In genomic region chr4:119105704-119106103, GRCm38 (mm10) we compare ENCODE assay signal across 8 mouse cellular contexts. TPM values are rescaled to one million over a fixed set of nuclear protein-coding genes. Genes with fewer than 3 reads are reported as not detected.
DNase-seq lines count a peak whose midpoint lies in the region; ATAC-seq and TF ChIP-seq lines count a peak whose summit lies in the region.

No protein-coding gene starts in this region.

- DNase-seq in cerebellum, adult 11-12 months, result peak; percentile 45
- no peak for DNase-seq in cerebellum, postnatal 4 days (ENCODE audit: low spot score in 2 of 2)
- peak; percentile 33 for DNase-seq in gastrocnemius, postnatal 14 days
- DNase-seq in liver, adult 2 months (ENCODE audit: extremely low read depth, low read depth, low spot score), result peak; percentile 43
- peak; percentile 60 to 76 for DNase-seq in spleen, postnatal 4 days (ENCODE audit: low spot score in 2 of 2)

- WGBS in intestine, embryonic 15.5 days, result 1% methylated on average over 18 of the region's 18 CpGs
- 4% methylated on average over 18 of the region's 18 CpGs for WGBS in liver, adult 2 months

- intact Hi-C loops in gastrocnemius, postnatal 14 days (cut with DNase I; ENCODE audit: low total_unique reads), result no loop called here

- TF ChIP-seq POLR2A in liver, adult 2 months (IDR thresholded peaks at IDR 0.05; ENCODE audit: extremely low read depth, insufficient read depth, low read length), result no peak

- no peak for TF ChIP-seq CTCF in liver, adult 2 months (IDR thresholded peaks at IDR 0.05; ENCODE audit: low read depth, low read length)

- H3K4me2 ChIP-seq in intestine, embryonic 15.5 days (replicated peaks), result peak overlapping the region; percentile 64

- H3K79me2 ChIP-seq in liver, adult 2 months (ENCODE audit: control insufficient read depth, insufficient read depth, low read length), result peaks cover 14% of the 10 kb centered on the region; the same call in 1 of the 2 replicates

- H3K4me3 ChIP-seq in intestine, embryonic 15.5 days (replicated peaks), result peak overlapping the region; percentile 24
- H3K4me3 ChIP-seq in liver, adult 2 months (ENCODE audit: insufficient read depth, low read depth, low read length), result peak overlapping the region; percentile 0; the same call in 1 of the 2 replicates

- H3K36me3 ChIP-seq in intestine, embryonic 15.5 days, result no peaks in the 10 kb centered on the region
- H3K36me3 ChIP-seq in liver, adult 2 months (ENCODE audit: control insufficient read depth, insufficient read depth, low read length), result no peaks in the 10 kb centered on the region

- peak overlapping the region; percentile 34; the same call in 1 of the 2 replicates for H3K9ac ChIP-seq in intestine, embryonic 15.5 days
- H3K9ac ChIP-seq in liver, adult 2 months (ENCODE audit: low read depth, low read length), result peak overlapping the region; percentile 31; the same call in 1 of the 2 replicates

- no peaks in the 10 kb centered on the region for H3K9me3 ChIP-seq in intestine, embryonic 15.5 days

- peak; percentile 65 for ATAC-seq in common myeloid progenitor, adult 5-6 weeks (replicated peaks; ENCODE audit: low read depth, poor library complexity, severe bottlenecking)
- peak; percentile 81 for ATAC-seq in intestine, embryonic 15.5 days
- peak; percentile 48 for ATAC-seq in monocyte, adult 5-6 weeks (replicated peaks; ENCODE audit: insufficient number of reproducible peaks, low FRiP score, low TSS enrichment, poor library complexity, severe bottlenecking)

- peaks cover 28% of the 10 kb centered on the region for H3K4me1 ChIP-seq in intestine, embryonic 15.5 days (replicated peaks)
- H3K4me1 ChIP-seq in liver, adult 2 months (ENCODE audit: control insufficient read depth, insufficient read depth, low read length), result peaks cover 4% of the 10 kb centered on the region; the same call in 1 of the 2 replicates

- peak overlapping the region; percentile 84 for H3K27ac ChIP-seq in intestine, embryonic 15.5 days
- no peak overlapping the region for H3K27ac ChIP-seq in liver, adult 2 months (replicated peaks; ENCODE audit: insufficient read depth, low read depth, low read length)

- H3K27me3 ChIP-seq in intestine, embryonic 15.5 days (replicated peaks), result no peaks in the 10 kb centered on the region
- no peaks in the 10 kb centered on the region for H3K27me3 ChIP-seq in liver, adult 2 months (ENCODE audit: control insufficient read depth, insufficient read depth, low read length)

RNA-seq across cellular contexts. Expression of gene Slc2a1, which starts 2.8 kb away (rescaled TPM):
- 6.1 and 7.9 TPM in 2 replicates for total RNA-seq in common myeloid progenitor, adult 5-6 weeks (2017)
- 1 to 10 TPM; 4.8 to 6.6 TPM for total RNA-seq in gastrocnemius, postnatal 14 days (2021)
- 132 and 136 TPM in 2 replicates for polyA plus RNA-seq in intestine, embryonic 15.5 days (2015; fragmentation: Nextera tagmentation; extraction: Ambion mirVana)
- total RNA-seq in liver, adult 2 months (2014; rRNA removed), result 6.9 and 7.3 TPM in 2 replicates
- 11.1 and 17.7 TPM in 2 replicates for polyA plus RNA-seq in liver, adult 2 months (2012; rRNA removed)
- 25.2 to 35.8 TPM (median 30.1 TPM) in 3 replicates for total RNA-seq in monocyte, adult 5-6 weeks (2017)

Comparison
In these comparisons a context has a peak if more than half of its experiments do, and no peak if none do; other contexts are left out.
1. DNase-seq: peak in cerebellum, adult 11-12 months (single experiment), gastrocnemius, postnatal 14 days (single experiment), liver, adult 2 months (single experiment) and spleen, postnatal 4 days (2 of 2); none in cerebellum, postnatal 4 days (0 of 2).
2. Peak in every context shown above with its lines, with median percentiles within 50 percentile points of each other: ATAC-seq.